Mouse (Mus musculus): Measurements from ENCODE around the gene Ltv1. TPM values are rescaled to one million over a fixed set of nuclear protein-coding genes. Genes with fewer than 3 reads are reported as not detected.

The Ltv1 gene
- polyA plus RNA-seq, 1 experiment, result 29.5 TPM

DNA sequence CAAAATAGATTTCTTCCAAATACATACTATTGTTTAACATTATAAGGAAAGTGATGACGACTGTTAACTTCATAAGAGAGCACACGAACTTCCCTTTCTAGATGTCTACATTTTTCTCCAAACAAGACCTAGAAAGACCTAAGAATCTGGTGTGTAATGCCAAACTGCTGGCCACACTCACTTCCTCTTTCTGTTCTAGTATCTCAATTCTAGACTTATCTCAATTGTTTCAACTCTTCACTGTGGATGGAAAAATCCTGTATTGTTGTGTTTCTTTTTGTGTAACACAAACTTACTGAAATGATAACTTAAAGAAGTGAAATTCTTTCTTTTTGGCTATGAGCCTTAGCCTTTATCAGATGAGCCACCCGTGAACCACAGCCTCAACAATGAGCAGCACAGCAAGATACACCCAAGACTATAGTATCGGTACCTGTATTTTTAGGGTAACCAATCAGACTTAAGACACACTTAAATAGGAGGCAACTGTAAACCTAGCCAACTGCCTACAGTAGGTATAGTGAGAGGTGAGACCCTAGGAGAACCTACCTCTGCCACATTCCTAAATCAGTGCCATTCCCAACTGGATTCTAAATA, 8.7 kb downstream of the Ltv1 start:
- no peaks in the 10 kb centered on the region for H3K4me1 ChIP-seq (ENCODE audit: control insufficient read depth, insufficient read depth, low read length)
- no peak overlapping the region for H3K4me3 ChIP-seq (replicated peaks; ENCODE audit: control insufficient read depth, low read depth, low read length)
- 39% methylated on average over 4 of the region's 4 CpGs for WGBS
- H3K27ac ChIP-seq (ENCODE audit: control insufficient read depth, insufficient read depth, low read depth, low read length, poor library complexity), result no peak overlapping the region
- TF ChIP-seq CTCF (IDR thresholded peaks at IDR 0.05; ENCODE audit: control insufficient read depth, insufficient read depth, low read length) (no peak), POLR2A (IDR thresholded peaks at IDR 0.05; ENCODE audit: borderline replicate concordance, control insufficient read depth, low read depth, low read length) (no peak)

DNA sequence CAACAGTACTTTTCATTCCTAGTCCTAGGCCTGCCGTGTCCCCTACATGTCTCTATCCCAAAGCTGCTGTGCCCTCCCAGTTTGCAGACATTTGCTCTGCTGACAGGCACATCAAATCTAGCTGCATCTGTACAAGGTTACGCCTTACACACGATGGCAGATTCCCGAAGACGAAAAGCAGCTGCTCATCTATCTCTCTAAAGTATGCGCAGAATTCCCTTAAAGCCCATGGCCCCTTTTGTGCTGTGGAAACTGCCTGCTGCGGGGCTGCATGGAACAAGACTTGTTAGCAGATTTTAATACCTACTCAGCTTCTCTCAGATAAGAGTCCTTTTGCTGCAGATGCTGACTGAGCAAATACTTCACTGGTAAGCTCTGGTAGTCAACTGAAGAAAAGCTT, 12.8 kb downstream of the Ltv1 start:
- Histone ChIP-seq H3K4me1 (ENCODE audit: control insufficient read depth, insufficient read depth, low read length) (no peaks in the 10 kb centered on the region; the same call in 1 of the 2 replicates), H3K27ac (ENCODE audit: control insufficient read depth, insufficient read depth, low read depth, low read length, poor library complexity) (no peak overlapping the region), H3K4me3 (replicated peaks; ENCODE audit: control insufficient read depth, low read depth, low read length) (no peak overlapping the region)
- WGBS, result 93% methylated on average over 7 of the region's 7 CpGs
- TF ChIP-seq POLR2A (IDR thresholded peaks at IDR 0.05; ENCODE audit: borderline replicate concordance, control insufficient read depth, low read depth, low read length) (no peak), CTCF (IDR thresholded peaks at IDR 0.05; ENCODE audit: control insufficient read depth, insufficient read depth, low read length) (no peak)

DNA sequence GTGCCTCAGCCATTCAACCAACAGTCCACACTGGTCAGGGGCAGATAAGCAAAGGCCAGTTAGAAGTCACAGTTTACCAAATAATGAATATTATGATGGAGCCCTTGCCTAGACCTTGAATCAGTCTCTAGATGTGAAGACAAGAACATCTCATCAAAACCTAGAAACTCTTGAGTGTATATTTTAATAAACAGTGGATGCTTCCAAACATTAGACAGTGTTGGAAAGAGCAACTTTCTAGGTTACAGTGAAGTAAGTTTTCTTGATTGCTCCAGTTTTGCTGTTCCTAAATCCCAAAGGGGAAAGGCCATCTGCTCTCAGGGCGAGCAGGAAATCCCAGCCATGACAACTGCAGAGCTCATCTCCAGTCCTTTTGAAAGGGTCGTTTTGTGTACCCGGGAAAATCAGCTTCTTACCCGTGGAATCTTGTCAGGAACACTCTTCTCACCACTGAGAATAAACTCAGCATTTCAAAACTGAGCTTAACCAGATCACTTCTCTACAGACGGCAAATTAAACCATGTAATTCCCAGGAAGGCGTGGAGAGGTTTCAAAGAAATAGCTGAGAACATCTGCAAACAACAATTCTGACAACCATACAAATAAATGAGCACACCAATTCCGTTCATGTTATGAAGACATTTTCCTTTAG, 14.9 kb downstream of the Ltv1 start, which contains the start of gene Zc2hc1b:
Zc2hc1b (minus strand) TSS at position 51 of the 652 bp plus-strand sequence.
- H3K4me1 ChIP-seq (ENCODE audit: control insufficient read depth, insufficient read depth, low read length), result no peaks in the 10 kb centered on the region; the same call in 1 of the 2 replicates
- WGBS, result 79% methylated on average over 7 of the region's 7 CpGs
- no peak within 1 kb of the TSS for H3K4me3 ChIP-seq (replicated peaks; ENCODE audit: control insufficient read depth, low read depth, low read length)
- no peak for TF ChIP-seq CTCF (IDR thresholded peaks at IDR 0.05; ENCODE audit: control insufficient read depth, insufficient read depth, low read length)
- no peak for TF ChIP-seq POLR2A (IDR thresholded peaks at IDR 0.05; ENCODE audit: borderline replicate concordance, control insufficient read depth, low read depth, low read length)
- no peak within 1 kb of the TSS for H3K27ac ChIP-seq (ENCODE audit: control insufficient read depth, insufficient read depth, low read depth, low read length, poor library complexity)

DNA sequence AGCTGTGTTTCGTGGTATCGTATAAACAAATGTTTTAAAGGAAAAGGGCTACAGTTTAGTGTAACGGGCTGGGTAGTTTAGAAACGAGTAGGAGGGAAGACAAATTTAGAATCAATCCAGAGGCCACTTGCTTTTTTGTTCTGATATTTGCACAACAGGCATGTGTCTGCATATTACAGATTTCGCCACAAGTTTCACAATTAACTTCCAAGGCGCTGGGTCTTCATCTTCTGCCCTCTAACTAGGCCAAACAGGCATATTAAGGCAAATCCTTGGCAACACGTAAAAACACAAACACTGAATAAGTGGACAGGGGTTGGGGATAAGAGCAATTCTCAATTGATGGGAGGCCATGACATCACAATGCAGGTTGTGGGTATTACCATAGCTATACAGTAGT, 17.1 kb downstream of the Ltv1 start:
- Histone ChIP-seq H3K27ac (ENCODE audit: control insufficient read depth, insufficient read depth, low read depth, low read length, poor library complexity) (no peak overlapping the region), H3K4me1 (ENCODE audit: control insufficient read depth, insufficient read depth, low read length) (no peaks in the 10 kb centered on the region; the same call in 1 of the 2 replicates), H3K4me3 (replicated peaks; ENCODE audit: control insufficient read depth, low read depth, low read length) (no peak overlapping the region)
- TF ChIP-seq CTCF (IDR thresholded peaks at IDR 0.05; ENCODE audit: control insufficient read depth, insufficient read depth, low read length) (no peak), POLR2A (IDR thresholded peaks at IDR 0.05; ENCODE audit: borderline replicate concordance, control insufficient read depth, low read depth, low read length) (no peak)
- 42% methylated on average over 7 of the region's 7 CpGs for WGBS

DNA sequence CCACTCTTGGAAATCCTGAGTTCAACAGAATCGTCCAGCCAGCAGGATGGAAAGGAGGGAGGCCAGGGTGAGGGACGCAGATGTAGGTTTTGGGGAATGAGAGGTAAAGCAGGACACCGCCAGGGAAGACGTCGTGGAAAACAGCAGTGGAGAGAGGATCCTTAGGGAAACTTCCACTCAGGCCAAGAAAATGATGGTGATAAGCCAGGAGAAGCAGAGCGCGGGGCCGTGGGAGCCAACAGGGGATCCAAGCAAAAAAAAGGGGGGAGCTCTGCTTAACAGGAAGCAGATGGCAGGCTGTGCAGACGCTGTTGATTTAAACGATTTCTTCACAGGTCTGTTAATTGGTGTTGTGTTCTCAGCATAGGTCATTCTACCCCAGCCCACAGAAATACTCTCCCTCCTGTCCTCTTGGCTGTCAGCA, 20.2 kb downstream of the Ltv1 start:
- Histone ChIP-seq H3K27ac (ENCODE audit: control insufficient read depth, insufficient read depth, low read depth, low read length, poor library complexity) (no peak overlapping the region), H3K4me1 (ENCODE audit: control insufficient read depth, insufficient read depth, low read length) (no peaks in the 10 kb centered on the region; the same call in 1 of the 2 replicates), H3K4me3 (replicated peaks; ENCODE audit: control insufficient read depth, low read depth, low read length) (no peak overlapping the region)
- WGBS, result 21% methylated on average over 10 of the region's 10 CpGs
- TF ChIP-seq POLR2A (IDR thresholded peaks at IDR 0.05; ENCODE audit: borderline replicate concordance, control insufficient read depth, low read depth, low read length) (no peak), CTCF (IDR thresholded peaks at IDR 0.05; ENCODE audit: control insufficient read depth, insufficient read depth, low read length) (no peak)

DNA sequence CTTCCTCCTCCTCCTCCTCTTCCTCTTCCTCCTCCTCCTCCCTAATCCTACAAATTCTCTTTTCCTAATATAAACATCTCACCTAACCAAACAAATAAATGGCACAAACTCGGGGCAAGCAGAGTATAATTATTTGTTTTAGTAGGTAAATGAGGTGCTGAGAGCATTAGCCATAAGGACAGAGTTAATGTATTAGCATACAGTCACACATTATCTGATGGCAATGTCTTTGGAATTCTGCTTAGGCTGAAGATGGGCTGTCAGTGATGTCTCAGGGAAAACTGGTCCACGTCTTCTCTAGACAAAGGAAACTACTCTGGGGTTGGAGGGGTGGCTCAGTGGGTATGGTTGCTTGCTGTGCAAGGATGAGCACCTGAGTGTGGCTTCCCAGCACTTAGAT, 21.5 kb downstream of the Ltv1 start:
- Histone ChIP-seq H3K4me1 (ENCODE audit: control insufficient read depth, insufficient read depth, low read length) (no peaks in the 10 kb centered on the region; the same call in 1 of the 2 replicates), H3K4me3 (replicated peaks; ENCODE audit: control insufficient read depth, low read depth, low read length) (no peak overlapping the region), H3K27ac (ENCODE audit: control insufficient read depth, insufficient read depth, low read depth, low read length, poor library complexity) (no peak overlapping the region)
- 51% methylated on average over 2 of the region's 2 CpGs for WGBS
- TF ChIP-seq CTCF (IDR thresholded peaks at IDR 0.05; ENCODE audit: control insufficient read depth, insufficient read depth, low read length), result no peak
- no peak for TF ChIP-seq POLR2A (IDR thresholded peaks at IDR 0.05; ENCODE audit: borderline replicate concordance, control insufficient read depth, low read depth, low read length)

DNA sequence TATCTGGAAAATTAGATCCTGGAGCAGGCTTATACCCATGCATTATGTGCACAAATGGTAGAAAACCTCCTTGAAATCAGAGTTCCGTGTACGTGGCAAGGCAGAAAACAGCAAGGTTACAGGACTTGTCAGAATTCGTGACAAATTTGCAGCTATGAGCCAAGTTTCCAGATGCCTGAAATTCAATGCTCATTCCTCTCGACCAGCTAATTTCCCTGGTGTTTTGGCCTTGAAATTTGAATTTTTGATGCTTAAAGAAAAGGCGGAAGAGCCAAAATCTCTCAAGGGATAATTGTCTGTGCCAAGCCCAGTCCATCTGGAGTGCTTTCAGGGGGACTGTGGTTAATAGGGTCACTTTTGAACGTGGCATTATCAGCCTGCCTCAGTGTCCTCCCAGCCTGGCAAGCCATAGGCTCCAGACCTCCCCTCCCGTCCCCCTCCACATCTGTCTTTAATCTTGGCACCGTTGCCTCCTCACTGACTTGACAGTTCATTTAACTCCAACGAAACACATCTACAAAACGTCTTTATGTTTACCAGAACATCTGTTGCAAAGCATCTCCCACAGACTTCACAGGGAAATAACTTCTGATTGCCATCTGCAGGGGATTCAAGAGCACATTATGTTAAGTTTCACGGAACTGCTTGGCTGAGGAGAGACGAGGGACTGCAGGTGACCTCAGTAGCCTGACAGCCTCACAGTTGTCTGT, 22.1 kb downstream of the Ltv1 start:
- no peak for TF ChIP-seq CTCF (IDR thresholded peaks at IDR 0.05; ENCODE audit: control insufficient read depth, insufficient read depth, low read length)
- no peak for TF ChIP-seq POLR2A (IDR thresholded peaks at IDR 0.05; ENCODE audit: borderline replicate concordance, control insufficient read depth, low read depth, low read length)
- no peaks in the 10 kb centered on the region; the same call in 1 of the 2 replicates for H3K4me1 ChIP-seq (ENCODE audit: control insufficient read depth, insufficient read depth, low read length)
- no peak overlapping the region for H3K27ac ChIP-seq (ENCODE audit: control insufficient read depth, insufficient read depth, low read depth, low read length, poor library complexity)
- WGBS, result 41% methylated on average over 12 of the region's 12 CpGs
- no peak overlapping the region for H3K4me3 ChIP-seq (replicated peaks; ENCODE audit: control insufficient read depth, low read depth, low read length)

DNA sequence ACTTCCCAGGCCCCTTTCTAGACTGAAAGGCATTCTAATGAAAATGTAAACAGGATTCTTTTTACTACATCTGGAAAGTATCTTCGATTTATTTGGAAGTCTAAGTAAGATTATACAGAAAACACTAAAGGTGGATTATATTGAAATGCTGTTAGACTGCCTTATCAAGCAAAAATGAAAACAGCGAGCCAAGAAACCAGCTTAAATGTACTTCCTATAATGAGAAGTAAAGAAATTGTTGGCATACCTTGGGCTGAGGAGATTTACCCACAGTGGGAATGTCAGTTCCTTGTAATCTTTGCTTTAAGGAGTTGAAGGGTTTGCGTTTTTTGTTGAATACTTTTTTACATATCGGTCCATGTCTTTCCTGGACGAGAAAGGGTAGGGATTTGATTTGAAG, 24.5 kb downstream of the Ltv1 start:
- Histone ChIP-seq H3K27ac (ENCODE audit: control insufficient read depth, insufficient read depth, low read depth, low read length, poor library complexity) (no peak overlapping the region), H3K4me1 (ENCODE audit: control insufficient read depth, insufficient read depth, low read length) (no peaks in the 10 kb centered on the region), H3K4me3 (replicated peaks; ENCODE audit: control insufficient read depth, low read depth, low read length) (no peak overlapping the region)
- 75% methylated on average over 5 of the region's 5 CpGs for WGBS
- no peak for TF ChIP-seq POLR2A (IDR thresholded peaks at IDR 0.05; ENCODE audit: borderline replicate concordance, control insufficient read depth, low read depth, low read length)
- TF ChIP-seq CTCF (IDR thresholded peaks at IDR 0.05; ENCODE audit: control insufficient read depth, insufficient read depth, low read length), result no peak

All from bone marrow, adult 2 months (tissue).